In genomic region chr5:48483112-48483511, GRCm38 (mm10) we compare ENCODE assay signal across 33 mouse cellular contexts.
"Had no signal": no experiment of that assay in that cellular context is flagged by ENCODE, and none has a peak within 500 bp of the region (broad histone marks: within the 10 kb centered on the region; RNA-seq: fewer than 3 reads in every experiment).

No protein-coding gene starts in this region.

- H3K9ac ChIP-seq: heart, embryonic 12.5 days; heart, embryonic 13.5 days; heart, embryonic 15.5 days; hindbrain, embryonic 12.5 days; hindbrain, embryonic 13.5 days; hindbrain, embryonic 14.5 days; hindbrain, embryonic 15.5 days; kidney, embryonic 15.5 days had no signal

- H3K4me3 ChIP-seq: heart, embryonic 10.5 days; heart, embryonic 12.5 days; heart, embryonic 13.5 days; heart, embryonic 15.5 days; hindbrain, embryonic 10.5 days; hindbrain, embryonic 12.5 days; hindbrain, embryonic 13.5 days; hindbrain, embryonic 15.5 days; kidney, embryonic 15.5 days; layer of hippocampus, adult 2 months; left cerebral cortex, adult 2 months had no signal

- H3K27me3 ChIP-seq: heart, embryonic 12.5 days; heart, embryonic 13.5 days; heart, embryonic 15.5 days; hindbrain, embryonic 12.5 days; hindbrain, embryonic 13.5 days; hindbrain, embryonic 15.5 days; kidney, embryonic 15.5 days had no signal

- H3K4me2 ChIP-seq: heart, embryonic 11.5 days; heart, embryonic 12.5 days; heart, embryonic 13.5 days; heart, embryonic 15.5 days; hindbrain, embryonic 12.5 days; hindbrain, embryonic 13.5 days; hindbrain, embryonic 14.5 days; hindbrain, embryonic 15.5 days; kidney, embryonic 15.5 days had no signal

- H3K9me3 ChIP-seq: heart, embryonic 10.5 days; heart, embryonic 12.5 days; heart, embryonic 13.5 days; heart, embryonic 15.5 days; hindbrain, embryonic 10.5 days; hindbrain, embryonic 12.5 days; hindbrain, embryonic 13.5 days; hindbrain, embryonic 15.5 days; kidney, embryonic 15.5 days had no signal

- H3K4me1 ChIP-seq: heart, embryonic 10.5 days; heart, embryonic 12.5 days; heart, embryonic 13.5 days; heart, embryonic 15.5 days; hindbrain, embryonic 10.5 days; hindbrain, embryonic 12.5 days; hindbrain, embryonic 13.5 days; hindbrain, embryonic 15.5 days; kidney, embryonic 15.5 days had no signal

- H3K36me3 ChIP-seq: heart, embryonic 10.5 days; heart, embryonic 12.5 days; heart, embryonic 13.5 days; heart, embryonic 15.5 days; hindbrain, embryonic 10.5 days; hindbrain, embryonic 12.5 days; hindbrain, embryonic 13.5 days; hindbrain, embryonic 15.5 days; kidney, embryonic 15.5 days had no signal

- ATAC-seq: hindbrain, embryonic 16.5 days; hindbrain, postnatal 0 days; inflammation-experienced regulatory T-cells, adult 6 months had no signal

- H3K27ac ChIP-seq: heart, embryonic 10.5 days; heart, embryonic 13.5 days; heart, embryonic 15.5 days; hindbrain, embryonic 10.5 days; hindbrain, embryonic 12.5 days; hindbrain, embryonic 13.5 days; hindbrain, embryonic 14.5 days; hindbrain, embryonic 15.5 days; hindbrain, postnatal 0 days; kidney, embryonic 15.5 days; kidney, postnatal 0 days; layer of hippocampus, adult 2 months; left cerebral cortex, adult 2 months had no signal

- DNase-seq: heart, postnatal 10 days; heart, postnatal 14 days; heart, postnatal 36 days; heart, postnatal 4 days; kidney, adult 11 months; kidney, adult 18-20 months; kidney, adult 2 months; kidney, adult 8-10 months; kidney, adult 9 months; kidney, postnatal 10 days; kidney, postnatal 14 days; kidney, postnatal 25 days; kidney, postnatal 36 days; kidney, postnatal 4 days; layer of hippocampus, adult 9-11 months; layer of hippocampus, postnatal 36 days had no signal
